Mouse (Mus musculus) embryonic facial prominence, embryonic 11.5 days (tissue): Measurements from ENCODE around the gene H2afv. TPM values are rescaled to one million over a fixed set of nuclear protein-coding genes. Genes with fewer than 3 reads are reported as not detected.

ENCODE experiments used
- ATAC-seq: fragments of 200-750 bp; cut with Nextera tagmentation; replicated peaks from 2 replicates; pipeline ENCODE4 v1.8.0; 2017; ENCODE audit warnings: low read depth; ENCODE audit not compliant: insufficient number of reproducible peaks, low FRiP score, low TSS enrichment
- DNase-seq: peaks from one replicate; pipeline ENCODE4 v3.0.0-alpha.2; 2015; ENCODE audit warnings: low spot score
- H3K27ac ChIP-seq: fragments of 300-500 bp; sonication (generic); replicated peaks from 2 replicates; pipeline ENCODE4 v1.5.1; 2014; ENCODE audit warnings: mild to moderate bottlenecking, low read depth, low read length, control low read depth
- H3K27me3 ChIP-seq: fragments of 300-500 bp; sonication (generic); 2 replicates; pipeline ENCODE4 v1.6.1; 2014; ENCODE audit warnings: mild to moderate bottlenecking, low read length, moderate library complexity, mixed read lengths; ENCODE audit not compliant: control insufficient read depth, insufficient read depth
- H3K36me3 ChIP-seq: fragments of 300-500 bp; sonication (generic); replicated peaks from 2 replicates; pipeline ENCODE4 v1.6.1; 2014; ENCODE audit warnings: low read depth, mild to moderate bottlenecking, low read length, moderate library complexity, mixed read lengths; ENCODE audit not compliant: control insufficient read depth, insufficient read depth
- H3K4me1 ChIP-seq: fragments of 300-500 bp; sonication (generic); 2 replicates; pipeline ENCODE4 v1.6.1; 2014; ENCODE audit warnings: low read length, mixed read lengths; ENCODE audit not compliant: control insufficient read depth, insufficient read depth
- H3K4me2 ChIP-seq: fragments of 300-500 bp; sonication (generic); 2 replicates; pipeline ENCODE4 v1.6.1; 2014; ENCODE audit warnings: low read depth, mild to moderate bottlenecking, control low read depth, low read length, moderate library complexity
- H3K4me3 ChIP-seq: fragments of 300-500 bp; sonication (generic); 2 replicates; pipeline ENCODE4 v1.5.1; 2014; ENCODE audit warnings: low read depth, low read length, control low read depth
- H3K9ac ChIP-seq: fragments of 300-500 bp; sonication (generic); replicated peaks from 2 replicates; pipeline ENCODE4 v1.6.1; 2014; ENCODE audit warnings: mild to moderate bottlenecking, control low read depth, low read length
- H3K9me3 ChIP-seq: fragments of 300-500 bp; sonication (generic); replicated peaks from 2 replicates; pipeline ENCODE4 v1.6.1; 2016; ENCODE audit warnings: mild to moderate bottlenecking, low read length, inconsistent platforms, mixed read lengths; ENCODE audit not compliant: control insufficient read depth
- WGBS: fragments of 180-500 bp; shearing (Covaris S2); extraction: QIAGEN DNeasy Blood & Tissue Kit; methylation state at CpG from one replicate; pipeline ENCODE4 v1.1.7; 2014; 5-methylcytosine and 5-hydroxymethylcytosine counted together
- polyA plus RNA-seq: library from polyadenylated mRNA; unstranded; fragments of >200 nt; fragmentation: Nextera tagmentation; extraction: Ambion mirVana; gene quantifications from 2 replicates; pipeline ENCODE4 v1.2.1, GENCODE M21; 2014

The H2afv gene
- polyA plus RNA-seq, 1 experiment from 2014 or later: 853 TPM

DNA sequence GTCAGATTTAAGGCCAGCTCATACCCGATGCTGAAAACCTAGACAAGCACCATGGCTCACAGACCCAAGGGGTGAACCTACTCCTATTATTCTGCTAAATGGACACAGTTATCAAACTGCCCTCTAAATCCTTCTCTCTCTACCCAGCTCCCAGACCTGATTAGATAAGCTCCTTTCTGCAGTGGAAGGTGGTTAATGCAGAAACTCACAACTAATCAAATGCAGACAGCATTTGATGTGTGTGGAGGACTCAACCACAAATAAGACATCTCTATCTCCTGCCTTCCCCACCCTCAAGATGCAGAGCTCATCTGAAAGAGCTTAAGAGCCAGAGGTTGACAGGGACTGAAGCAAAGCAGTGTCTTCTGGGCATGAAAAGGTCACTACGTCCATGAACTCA, 38.9 kb upstream of the H2afv start:
- Histone ChIP-seq H3K9ac (no peak overlapping the region), H3K36me3 (no peaks in the 10 kb centered on the region), H3K4me3 (no peak overlapping the region), H3K4me1 (no peaks in the 10 kb centered on the region), H3K4me2 (no peak overlapping the region), H3K9me3 (no peaks in the 10 kb centered on the region), H3K27me3 (no peaks in the 10 kb centered on the region), H3K27ac (no peak overlapping the region)
- DNase-seq (no peak), ATAC-seq (no peak)
- 93% methylated on average over 2 of the region's 2 CpGs for WGBS

DNA sequence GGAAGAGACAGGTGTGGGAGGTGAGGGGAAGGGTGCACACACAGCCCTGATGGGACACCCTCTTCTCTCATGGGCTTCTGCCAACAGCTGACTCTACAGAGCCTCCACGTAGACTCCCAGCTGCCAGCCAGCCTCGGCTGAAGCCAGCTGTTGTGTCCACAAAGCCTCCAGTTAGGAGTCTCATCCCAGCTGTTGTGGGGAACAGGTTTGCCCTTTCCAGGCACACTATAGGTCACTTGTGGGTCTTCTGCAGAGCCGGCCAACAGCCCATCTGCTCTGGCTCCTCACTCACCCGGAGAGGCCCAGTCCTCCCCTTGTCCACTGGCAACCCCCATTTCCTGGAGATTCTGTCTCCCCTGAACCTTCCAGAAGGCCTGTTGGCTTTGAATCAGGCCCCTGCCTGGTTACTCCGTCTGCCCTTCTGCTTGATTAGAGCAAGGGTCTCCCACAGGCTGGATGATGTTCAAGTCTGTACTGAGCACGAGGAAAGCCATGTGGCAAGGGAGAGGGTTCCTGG, 37.5 kb upstream of the H2afv start:
- no peak for ATAC-seq
- Histone ChIP-seq H3K36me3 (no peaks in the 10 kb centered on the region), H3K27ac (no peak overlapping the region), H3K9me3 (no peaks in the 10 kb centered on the region), H3K4me1 (no peaks in the 10 kb centered on the region), H3K27me3 (no peaks in the 10 kb centered on the region), H3K4me3 (no peak overlapping the region), H3K4me2 (no peak overlapping the region), H3K9ac (no peak overlapping the region)
- 77% methylated on average over 6 of the region's 6 CpGs for WGBS
- DNase-seq: no peak

GRCm38 (mm10) chr11:6480681-6481405, 36.6 kb upstream of the H2afv start:
- Histone ChIP-seq H3K36me3 (no peaks in the 10 kb centered on the region), H3K4me2 (no peak overlapping the region), H3K9me3 (no peaks in the 10 kb centered on the region), H3K4me3 (no peak overlapping the region), H3K27ac (no peak overlapping the region), H3K9ac (no peak overlapping the region), H3K27me3 (no peaks in the 10 kb centered on the region), H3K4me1 (no peaks in the 10 kb centered on the region)
- WGBS: 79% methylated on average over 13 of the region's 13 CpGs
- ATAC-seq: no peak
- DNase-seq: no peak

- Histone ChIP-seq H3K4me2 (no peak overlapping the region), H3K4me3 (no peak overlapping the region), H3K27ac (no peak overlapping the region), H3K27me3 (no peaks in the 10 kb centered on the region), H3K9ac (no peak overlapping the region), H3K9me3 (no peaks in the 10 kb centered on the region), H3K36me3 (no peaks in the 10 kb centered on the region), H3K4me1 (no peaks in the 10 kb centered on the region)
- DNase-seq (no peak), ATAC-seq (no peak)
- WGBS: 79% methylated on average over 7 of the region's 7 CpGs
These were observed 35.9 kb upstream of the H2afv start for GRCm38 (mm10) chr11:6480191-6480590.

DNA sequence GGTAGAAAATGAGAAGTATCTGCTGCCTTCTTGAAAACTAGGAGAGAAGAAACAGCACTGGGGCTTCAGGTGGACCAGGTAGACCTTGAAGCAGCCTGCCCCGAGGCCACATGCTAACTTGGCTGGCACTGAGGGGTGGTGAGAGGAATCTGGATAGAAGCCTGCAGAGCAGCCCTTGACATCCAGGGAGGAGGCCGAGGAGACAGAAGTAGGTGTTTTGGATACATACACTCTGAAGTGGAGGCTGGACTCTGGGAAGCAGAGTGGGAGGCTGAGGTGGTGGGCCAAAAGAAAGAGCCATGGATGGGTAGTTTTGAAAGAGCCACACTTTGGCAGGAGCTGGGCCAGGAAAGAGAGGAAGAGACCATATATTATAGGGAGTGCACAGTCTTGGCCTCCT, 35.0 kb upstream of the H2afv start:
- Histone ChIP-seq H3K4me2 (no peak overlapping the region), H3K9me3 (no peaks in the 10 kb centered on the region), H3K4me1 (no peaks in the 10 kb centered on the region), H3K27ac (no peak overlapping the region), H3K4me3 (no peak overlapping the region), H3K27me3 (no peaks in the 10 kb centered on the region), H3K9ac (no peak overlapping the region), H3K36me3 (no peaks in the 10 kb centered on the region)
- 69% methylated on average over 2 of the region's 2 CpGs for WGBS
- DNase-seq (no peak), ATAC-seq (no peak)

DNA sequence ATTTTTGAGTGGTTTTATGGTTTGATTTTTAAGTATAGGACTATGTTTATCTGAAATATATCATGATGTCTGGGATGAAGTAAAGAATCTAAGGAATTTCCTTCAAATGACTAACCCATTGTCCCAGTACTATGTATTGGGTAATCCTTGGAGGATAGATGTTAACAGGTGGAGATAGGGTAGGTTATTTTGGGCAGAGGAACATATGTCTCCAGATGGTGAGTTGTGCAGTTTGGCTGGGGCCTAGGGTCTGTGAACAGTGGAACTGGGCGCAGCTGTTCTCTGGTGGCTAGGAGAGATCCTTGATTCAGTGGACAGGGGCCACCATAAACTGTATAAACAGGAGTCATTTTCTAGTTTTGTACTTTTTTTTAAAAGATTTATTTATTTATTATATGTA, 33.1 kb upstream of the H2afv start:
- Histone ChIP-seq H3K4me3 (no peak overlapping the region), H3K27me3 (no peaks in the 10 kb centered on the region), H3K27ac (no peak overlapping the region), H3K9me3 (no peaks in the 10 kb centered on the region), H3K36me3 (no peaks in the 10 kb centered on the region), H3K4me2 (no peak overlapping the region), H3K9ac (no peak overlapping the region), H3K4me1 (no peaks in the 10 kb centered on the region)
- 87% methylated on average over 1 of the region's 1 CpGs for WGBS
- 0 out of 2 replicates have a peak, but pooled peaks have one; percentile 13 for ATAC-seq
- DNase-seq: no peak

DNA sequence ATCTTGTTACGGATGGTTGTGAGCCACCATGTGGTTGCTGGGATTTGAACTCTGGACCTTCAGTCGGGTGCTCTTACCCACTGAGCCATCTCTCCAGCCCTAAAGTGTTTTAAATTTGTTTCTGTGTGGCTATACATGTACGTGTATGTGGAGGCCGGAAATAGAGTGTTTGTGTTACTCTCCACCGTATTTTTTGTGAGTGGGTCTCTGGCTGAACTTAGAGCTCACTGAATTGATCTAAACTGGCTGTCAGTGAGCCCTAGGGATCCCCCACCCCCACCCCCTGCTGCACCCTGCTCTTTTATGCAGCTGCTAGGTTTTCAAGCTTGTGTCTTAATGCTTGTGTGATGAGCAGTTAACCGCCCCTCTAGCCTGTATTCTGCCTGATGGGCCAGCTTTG, 32.6 kb upstream of the H2afv start:
- Histone ChIP-seq H3K4me1 (no peaks in the 10 kb centered on the region), H3K27ac (no peak overlapping the region), H3K27me3 (no peaks in the 10 kb centered on the region), H3K4me3 (no peak overlapping the region), H3K9ac (no peak overlapping the region), H3K36me3 (no peaks in the 10 kb centered on the region), H3K9me3 (no peaks in the 10 kb centered on the region), H3K4me2 (no peak overlapping the region)
- no peak for ATAC-seq
- DNase-seq: no peak
- 67% methylated on average over 6 of the region's 6 CpGs for WGBS

GRCm38 (mm10) chr11:6475867-6476484, 31.7 kb upstream of the H2afv start, which contains the start of gene Purb:
Purb (minus strand) TSS chr11:6475917.
- Histone ChIP-seq H3K9ac (peak within 1 kb of the TSS; percentile 96), H3K4me2 (peak within 1 kb of the TSS; percentile 66), H3K36me3 (no peaks in the 10 kb centered on the region), H3K4me1 (no peaks in the 10 kb centered on the region), H3K9me3 (no peaks in the 10 kb centered on the region), H3K27me3 (no peaks in the 10 kb centered on the region), H3K27ac (peak within 1 kb of the TSS; percentile 97), H3K4me3 (peak within 1 kb of the TSS; percentile 96)
- WGBS: under 1% methylated on average over 56 of the region's 76 CpGs
- DNase-seq (peak; percentile 92), ATAC-seq (peak; percentile 93)
